Mouse (Mus musculus) adrenal gland, postnatal 36 days (tissue): ENCODE results near the gene Gm5890. TPM values are rescaled to one million over a fixed set of nuclear protein-coding genes. Genes with fewer than 3 reads are reported as not detected.
"Not testable (repeated sequence)": the region's sequence is repeated elsewhere in the genome, so short reads cannot be mapped to it uniquely, and the experiment has no call there.

Experiments
- DNase-seq, 2 experiments: peaks; one replicate each; pipeline ENCODE4 v3.0.0; 2021; ENCODE audit warnings: mixed read lengths in 1 of 2
- long read RNA-seq, 2 experiments: library from polyadenylated mRNA; stranded (forward); transcript quantifications; one replicate each; pipeline ENCODE4 v2.0.0; 2021; ENCODE audit warnings: borderline sequencing depth in 2 of 2
- total RNA-seq, 2 experiments: library from RNA; stranded (reverse); gene quantifications; 2 replicates each; pipeline ENCODE4 v1.2.3; 2021

Gene Gm5890
- total RNA-seq: not detected
- long read RNA-seq, experiment 1: 0 reads
- long read RNA-seq, experiment 2: 0 reads

DNA sequence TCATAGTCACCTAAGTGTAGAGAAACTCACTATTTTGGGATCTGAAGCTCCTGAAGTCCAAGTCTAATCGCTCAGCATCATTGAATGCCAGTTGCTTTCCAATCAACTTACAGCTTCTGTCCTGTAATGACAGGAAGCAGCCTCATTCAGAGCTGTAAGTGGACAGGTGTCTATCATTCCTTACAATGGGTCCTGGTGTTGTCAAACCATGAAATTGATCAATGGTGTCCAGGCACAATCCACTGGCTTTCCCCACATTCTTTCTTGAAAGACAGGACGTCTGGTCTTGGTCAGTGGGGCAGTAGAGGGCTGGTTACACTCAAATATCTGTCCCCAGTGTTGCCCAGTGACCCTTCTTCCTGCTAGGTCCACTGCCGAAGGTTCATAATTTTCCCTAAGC is at the start of gene Gm5890:
TSS of gene Gm5890 (minus strand) at position 101 of the 400 bp plus-strand sequence.
- DNase-seq: not testable (repeated sequence)

DNA sequence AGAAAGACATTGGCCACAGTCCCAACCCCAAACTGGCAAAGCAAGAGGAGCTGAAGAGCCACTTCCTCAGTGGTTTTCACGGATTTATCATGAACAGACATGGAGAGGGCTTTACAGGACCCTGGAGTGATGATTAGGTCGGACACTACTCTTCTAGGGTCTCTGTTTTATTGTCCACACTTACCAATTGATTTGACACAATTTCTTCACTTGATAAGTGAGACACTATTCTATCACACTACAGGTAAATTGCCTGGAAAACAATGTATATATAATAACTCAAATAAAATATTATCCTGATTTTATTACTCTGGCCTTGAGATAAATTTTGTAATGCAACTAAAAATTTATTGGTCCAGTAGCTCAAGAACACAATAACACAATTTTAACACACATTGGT is 28.9 kb downstream of the Gm5890 start, which contains the start of gene Gm4498:
TSS of gene Gm4498 (minus strand) at position 101 of the 400 bp plus-strand sequence.
- DNase-seq: not testable (repeated sequence)

Other genes starting within 250 kb of the Gm5890 start
- not detected for gene Vmn1r91, start 163.2 kb downstream of the Gm5890 start, total RNA-seq
- gene Gm16442, start 140.3 kb downstream of the Gm5890 start, total RNA-seq: not detected
- gene Vmn1r93, start 123.7 kb downstream of the Gm5890 start, total RNA-seq: not detected
- not detected for gene Vmn1r94, start 94.5 kb downstream of the Gm5890 start, total RNA-seq
- not detected for gene Vmn1r95, start 69.1 kb downstream of the Gm5890 start, total RNA-seq
- gene Gm6164, start 57.2 kb downstream of the Gm5890 start, total RNA-seq: not detected
- gene Gm4498, start 29.0 kb downstream of the Gm5890 start, total RNA-seq: not detected
- gene Gm4133, start 71.2 kb upstream of the Gm5890 start, total RNA-seq: not detected
- gene Gm5728, start 112.6 kb upstream of the Gm5890 start, total RNA-seq: not detected
- gene Vmn1r100, start 155.1 kb upstream of the Gm5890 start, total RNA-seq: not detected
- not detected for gene Vmn1r101, start 179.8 kb upstream of the Gm5890 start, total RNA-seq
- gene Gm10670, start 212.1 kb upstream of the Gm5890 start, total RNA-seq: not detected
- not detected for gene Vmn1r103, start 247.7 kb upstream of the Gm5890 start, total RNA-seq